Mouse (Mus musculus) cerebellum, postnatal 14 days (tissue): ENCODE data around the gene Trim31.
"Not testable (repeated sequence)": the region's sequence is repeated elsewhere in the genome, so short reads cannot be mapped to it uniquely, and the experiment has no call there.

Source experiments
- DNase-seq, 2 experiments: peaks; one replicate each; pipeline ENCODE4 v3.0.0; 2021; ENCODE audit warnings: mixed read lengths in 2 of 2

Gene Trim31

GRCm38 (mm10) chr17:36897552-36898205 lies at the start of gene Trim31:
Gene Trim31, plus strand, starts transcription at chr17:36898118.
- DNase-seq: no peak

- no peak for DNase-seq
Observed at GRCm38 (mm10) chr17:36848911-36849310, 49.0 kb upstream of the Trim31 start.

GRCm38 (mm10) chr17:36849992-36850391 lies 47.9 kb upstream of the Trim31 start:
- DNase-seq: no peak

GRCm38 (mm10) chr17:36851200-36851599 lies 46.7 kb upstream of the Trim31 start:
- DNase-seq: no peak

GRCm38 (mm10) chr17:36851627-36852026 lies 46.3 kb upstream of the Trim31 start:
- DNase-seq: no peak

- no peak for DNase-seq
Observed at GRCm38 (mm10) chr17:36855484-36855883, 42.4 kb upstream of the Trim31 start.

GRCm38 (mm10) chr17:36856236-36856635 lies 41.7 kb upstream of the Trim31 start:
- DNase-seq: no peak

- DNase-seq: no peak
Observed at GRCm38 (mm10) chr17:36858181-36858580, 39.7 kb upstream of the Trim31 start.

GRCm38 (mm10) chr17:36861680-36862079 lies 36.2 kb upstream of the Trim31 start:
- DNase-seq: no peak

- no peak for DNase-seq
Observed at GRCm38 (mm10) chr17:36866719-36867527, 31.0 kb upstream of the Trim31 start, which contains the start of gene Trim15. Gene Trim15, minus strand, starts transcription at chr17:36867210.

- DNase-seq: no peak
Observed at GRCm38 (mm10) chr17:36868836-36869235, 29.1 kb upstream of the Trim31 start.

- no peak for DNase-seq
Observed at GRCm38 (mm10) chr17:36869284-36869954, 28.5 kb upstream of the Trim31 start, which contains the start of gene Trim10. Gene Trim10, plus strand, starts transcription at chr17:36869574.

- DNase-seq: peak; percentile 36 to 58
Observed at GRCm38 (mm10) chr17:36869955-36870810, 27.7 kb upstream of the Trim31 start.

GRCm38 (mm10) chr17:36874636-36875035 lies 23.3 kb upstream of the Trim31 start:
- no peak for DNase-seq

- no peak for DNase-seq
Observed at GRCm38 (mm10) chr17:36883350-36883749, 14.6 kb upstream of the Trim31 start.

GRCm38 (mm10) chr17:36885132-36885790 lies 12.7 kb upstream of the Trim31 start:
- no peak for DNase-seq

GRCm38 (mm10) chr17:36890073-36890903 lies 7.6 kb upstream of the Trim31 start, which contains the start of gene Trim40:
Gene Trim40, minus strand, starts transcription at chr17:36890123.
- DNase-seq: no peak

GRCm38 (mm10) chr17:36891496-36891895 lies 6.4 kb upstream of the Trim31 start:
- DNase-seq: not testable (repeated sequence)

GRCm38 (mm10) chr17:36892362-36892761 lies 5.6 kb upstream of the Trim31 start:
- DNase-seq: peak; percentile 56 to 62

GRCm38 (mm10) chr17:36893387-36893786 lies 4.5 kb upstream of the Trim31 start:
- no peak for DNase-seq

GRCm38 (mm10) chr17:36896583-36896982 lies 1.3 kb upstream of the Trim31 start:
- peak; percentile 58 to 72 for DNase-seq
